Mouse (Mus musculus): ENCODE results near the gene Smg5.
A peak's percentile ranks its signal among the peaks of the same experiment; 100 is the strongest.
"Not testable (repeated sequence)": the region's sequence is repeated elsewhere in the genome, so short reads cannot be mapped to it uniquely, and the experiment has no call there.

Smg5 gene

DNA sequence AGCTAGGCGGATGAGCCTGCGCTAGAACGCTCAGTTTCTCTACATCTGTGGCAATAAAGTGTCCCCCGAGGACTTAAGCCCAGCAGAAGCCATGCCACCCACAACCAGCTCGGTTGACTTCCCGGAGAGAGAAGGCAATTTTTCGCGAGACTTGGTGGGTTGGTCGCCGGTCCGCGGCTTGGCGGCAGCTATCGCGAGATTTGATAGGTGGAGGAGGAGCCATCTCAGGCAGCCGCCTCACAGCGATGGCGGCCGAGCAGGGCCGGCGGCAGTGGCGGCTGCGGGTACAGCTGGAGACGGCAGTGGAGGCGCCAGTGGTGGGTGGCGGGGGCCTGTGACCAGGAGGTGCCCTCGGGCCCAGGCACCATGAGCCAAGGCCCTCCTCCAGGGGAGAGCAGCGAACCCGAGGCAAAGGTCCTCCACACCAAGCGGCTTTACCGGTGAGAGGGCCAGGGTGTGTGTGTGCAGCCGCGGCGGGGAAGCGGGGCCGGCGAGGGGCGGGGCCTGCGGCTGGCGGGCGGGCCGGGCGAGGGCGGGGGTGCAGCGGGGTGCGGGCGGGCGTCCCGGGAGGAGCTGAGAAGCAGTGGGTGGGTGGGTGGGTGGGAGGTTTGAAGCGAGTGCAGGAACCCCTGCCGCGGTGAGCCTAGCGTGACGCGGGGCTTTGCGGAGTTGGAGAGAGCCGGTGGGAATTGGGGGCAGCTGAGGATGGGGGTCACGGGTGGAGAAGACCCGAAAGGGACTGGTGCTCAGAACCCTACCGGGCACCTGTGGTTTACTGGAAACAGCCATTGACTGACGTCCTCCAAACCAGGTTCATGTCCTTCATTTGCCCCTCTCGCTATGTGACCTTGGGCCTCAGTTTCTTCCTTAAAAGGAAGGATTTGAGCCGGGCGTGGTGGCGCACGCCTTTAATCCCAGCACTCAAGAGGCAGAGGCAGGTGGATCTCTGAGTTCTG is at the start of gene Smg5, which contains the start of gene Tmem79:
TSS of gene Smg5 (plus strand) at position 203 of the 956 bp plus-strand sequence.
TSS of gene Tmem79 (minus strand) at position 91 of the 956 bp plus-strand sequence.
- peak; percentile 97 for DNase-seq (ENCODE audit: extremely low read depth, insufficient read length, low spot score)

- DNase-seq (ENCODE audit: extremely low read depth, insufficient read length, low spot score) = no peak
These were observed 49.0 kb upstream of the Smg5 start, which contains the start of gene Gm38392 for GRCm38 (mm10) chr3:88287110-88287509. Gm38392 (minus strand) TSS chr3:88287210.

GRCm38 (mm10) chr3:88288133-88288713 is 47.8 kb upstream of the Smg5 start:
- not testable (repeated sequence) for DNase-seq (ENCODE audit: extremely low read depth, insufficient read length, low spot score)

DNA sequence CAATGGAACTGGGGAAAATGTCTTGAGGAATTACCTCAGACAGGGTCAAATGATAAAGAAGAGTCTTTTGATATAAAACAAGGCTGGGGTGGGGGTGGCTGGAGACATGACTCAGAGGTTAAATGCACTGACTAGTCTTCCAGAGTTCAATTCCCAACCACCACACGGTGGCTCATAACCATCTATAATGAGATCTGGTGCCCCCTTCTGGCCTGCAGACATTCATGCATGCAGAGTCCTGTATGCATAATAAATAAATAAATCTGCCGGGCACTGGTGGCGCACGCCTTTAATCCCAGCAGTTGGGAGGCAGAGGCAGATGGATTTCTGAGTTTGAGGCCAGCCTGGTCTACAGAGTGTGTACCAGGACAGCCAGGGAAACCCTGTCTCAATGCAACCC is 44.1 kb upstream of the Smg5 start:
- DNase-seq (ENCODE audit: extremely low read depth, insufficient read length, low spot score) = peak; percentile 34

GRCm38 (mm10) chr3:88295272-88295671 is 40.8 kb upstream of the Smg5 start:
- DNase-seq (ENCODE audit: extremely low read depth, insufficient read length, low spot score) = not testable (repeated sequence)

- no peak for DNase-seq (ENCODE audit: extremely low read depth, insufficient read length, low spot score)
These were observed 39.9 kb upstream of the Smg5 start for GRCm38 (mm10) chr3:88296110-88296560.

DNA sequence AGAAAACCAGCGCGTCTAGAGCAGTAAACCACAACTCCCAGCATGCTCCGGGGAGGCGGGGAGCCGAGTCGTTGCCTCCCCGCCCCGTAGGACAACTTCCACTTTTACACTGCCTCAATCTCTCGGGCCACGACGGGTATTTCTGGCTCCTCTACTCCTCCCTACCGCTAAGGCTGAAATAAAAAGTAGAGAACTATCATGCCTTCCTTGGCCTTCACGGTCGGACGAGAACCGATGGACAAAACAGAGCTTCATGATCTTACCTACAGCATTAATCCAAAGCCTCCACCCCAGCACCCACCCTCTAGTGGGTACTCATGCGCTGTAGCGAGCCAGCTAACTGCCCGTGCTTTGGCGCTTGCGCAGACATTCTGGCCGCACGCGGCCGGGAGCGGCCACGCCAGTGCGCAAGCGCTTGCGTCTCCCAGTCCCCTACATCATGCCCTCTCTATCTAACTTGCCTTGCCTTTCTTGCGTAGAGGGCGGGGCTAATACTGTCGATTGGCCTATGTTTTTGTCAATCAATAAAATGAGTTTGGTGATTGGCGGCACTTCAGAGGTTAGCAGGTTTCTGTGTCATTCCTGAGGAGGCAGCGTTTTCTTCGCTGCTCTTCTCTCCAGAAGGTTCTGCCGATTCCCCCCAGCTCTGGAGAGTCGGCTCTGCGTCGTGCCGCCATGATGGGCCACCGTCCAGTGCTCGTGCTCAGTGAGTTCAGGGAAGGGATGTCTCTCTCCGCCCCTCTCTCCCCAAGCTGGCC is 39.3 kb upstream of the Smg5 start, which contains the start of the genes Tsacc and Cct3:
TSS of gene Tsacc (minus strand) at position 439 of the 758 bp plus-strand sequence.
TSS of gene Cct3 (plus strand) at position 556 of the 758 bp plus-strand sequence.
- peak; percentile 100 for DNase-seq (ENCODE audit: extremely low read depth, insufficient read length, low spot score)

GRCm38 (mm10) chr3:88297321-88297851 is 38.7 kb upstream of the Smg5 start:
- DNase-seq (ENCODE audit: extremely low read depth, insufficient read length, low spot score) = no peak

DNA sequence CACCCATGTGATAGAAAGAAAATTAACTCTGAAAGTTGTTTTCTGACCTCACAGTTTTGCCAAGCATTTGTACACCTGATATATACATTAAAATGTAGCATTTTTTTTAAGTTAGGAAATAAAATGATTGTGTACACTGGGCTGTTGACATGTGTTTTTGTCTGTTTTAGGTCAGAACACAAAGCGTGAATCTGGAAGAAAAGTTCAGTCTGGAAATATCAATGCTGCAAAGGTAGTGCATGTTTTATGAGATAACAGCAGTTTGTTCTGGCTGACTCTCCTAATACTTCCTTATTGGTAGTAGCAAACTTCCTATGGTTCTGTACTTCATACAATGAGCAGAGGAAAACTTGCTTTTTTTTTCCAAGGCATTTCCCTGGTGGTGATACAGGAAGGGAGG is 36.9 kb upstream of the Smg5 start:
- DNase-seq (ENCODE audit: extremely low read depth, insufficient read length, low spot score) = no peak

GRCm38 (mm10) chr3:88324951-88325405 is 11.1 kb upstream of the Smg5 start, which contains the start of gene Glmp:
Glmp (plus strand) TSS chr3:88325023.
- DNase-seq (ENCODE audit: extremely low read depth, insufficient read length, low spot score) = peak; percentile 43

DNA sequence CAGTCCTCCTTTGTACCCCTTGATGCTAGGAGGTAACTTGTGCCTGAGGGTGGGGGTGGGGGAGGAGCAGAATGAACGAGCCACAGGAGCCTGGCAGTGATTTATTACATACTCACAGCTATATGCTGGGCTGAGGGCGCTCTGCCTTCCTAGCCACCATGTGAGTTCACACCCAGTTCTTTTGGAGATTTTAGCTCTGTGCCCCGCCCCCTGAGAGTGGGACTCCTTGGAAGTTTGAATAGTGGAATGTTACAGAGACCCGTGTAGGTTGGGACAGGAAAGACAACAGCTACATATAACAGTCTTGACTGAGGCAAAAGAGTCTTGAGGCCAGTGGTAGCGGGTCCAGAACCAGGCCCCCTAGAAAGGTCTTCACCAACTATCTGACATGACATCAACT is 7.1 kb upstream of the Smg5 start:
- no peak for DNase-seq (ENCODE audit: extremely low read depth, insufficient read length, low spot score)

DNA sequence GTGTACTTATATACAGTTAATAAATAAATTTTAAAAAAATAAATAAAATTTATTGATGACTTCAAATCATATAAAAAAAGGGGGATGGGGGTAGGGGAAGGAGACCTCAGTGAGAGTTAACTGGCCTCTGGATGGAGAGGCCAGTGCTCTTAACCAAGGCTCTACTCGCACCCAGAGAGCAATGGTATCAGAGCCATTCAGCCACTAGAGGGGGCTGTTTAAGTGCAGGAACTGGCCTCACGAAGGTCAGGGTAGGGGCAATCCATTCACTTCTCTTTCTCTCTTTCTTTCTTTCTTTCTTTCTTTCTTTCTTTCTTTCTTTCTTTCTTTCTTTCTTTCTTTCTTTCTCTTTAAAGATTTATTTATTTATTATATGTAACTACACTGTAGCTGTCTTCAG is 4.8 kb upstream of the Smg5 start:
- no peak for DNase-seq (ENCODE audit: extremely low read depth, insufficient read length, low spot score)

GRCm38 (mm10) chr3:88334029-88334658 is 1.9 kb upstream of the Smg5 start:
- DNase-seq (ENCODE audit: extremely low read depth, insufficient read length, low spot score) = no peak

DNA sequence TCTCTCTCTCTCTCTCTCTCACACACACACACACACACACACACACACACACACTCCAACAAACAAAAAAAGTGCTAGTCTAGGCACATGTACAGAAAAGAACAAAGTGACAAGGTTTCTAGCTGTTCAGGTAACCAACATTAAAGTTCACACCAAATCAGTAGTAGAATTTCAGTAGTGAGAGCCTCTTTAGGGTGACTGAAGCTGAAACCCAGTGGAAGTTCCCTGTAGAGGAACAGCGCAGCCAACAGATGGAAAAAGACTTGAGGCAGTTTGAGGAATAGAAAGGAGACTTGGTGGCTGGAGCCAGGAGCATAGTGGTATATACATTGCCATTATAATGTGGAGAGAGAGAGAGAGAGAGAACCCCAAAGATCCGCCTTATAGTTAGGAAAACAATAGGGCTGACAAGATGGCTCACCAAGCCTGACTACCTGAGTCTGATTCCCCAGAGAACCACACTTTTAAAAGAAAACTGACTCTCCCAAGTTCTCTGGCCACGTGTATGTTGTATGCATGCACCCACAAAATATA is 1.1 kb upstream of the Smg5 start:
- DNase-seq (ENCODE audit: extremely low read depth, insufficient read length, low spot score) = no peak

- no peak for DNase-seq (ENCODE audit: extremely low read depth, insufficient read length, low spot score)
These were observed 515 bp upstream of the Smg5 start for GRCm38 (mm10) chr3:88335436-88336053.

GRCm38 (mm10) chr3:88337367-88338020 is 1.4 kb downstream of the Smg5 start:
- DNase-seq (ENCODE audit: extremely low read depth, insufficient read length, low spot score) = no peak

GRCm38 (mm10) chr3:88338316-88338715 is 2.3 kb downstream of the Smg5 start:
- no peak for DNase-seq (ENCODE audit: extremely low read depth, insufficient read length, low spot score)

- DNase-seq (ENCODE audit: extremely low read depth, insufficient read length, low spot score) = no peak
These were observed 2.9 kb downstream of the Smg5 start for GRCm38 (mm10) chr3:88339006-88339405.

DNA sequence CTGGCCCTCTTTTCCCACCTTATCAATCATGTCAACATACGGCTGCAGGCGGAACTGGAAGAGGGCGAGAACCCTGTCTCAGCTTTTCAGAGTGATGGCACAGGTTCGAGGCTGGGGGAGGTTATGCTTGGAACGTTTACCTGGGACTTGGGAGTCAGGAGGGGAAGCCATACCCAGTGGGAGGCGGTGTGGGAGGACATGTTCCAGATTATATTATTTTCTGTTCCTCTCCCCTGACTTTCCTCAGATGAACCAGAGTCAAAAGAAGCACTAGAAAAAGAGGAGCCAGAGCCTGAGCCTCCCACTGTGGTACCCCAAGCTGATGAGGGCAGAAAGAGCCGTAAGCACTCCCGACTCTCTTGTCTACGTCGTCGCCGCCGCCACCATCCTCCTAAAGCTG is 14.7 kb downstream of the Smg5 start:
- DNase-seq (ENCODE audit: extremely low read depth, insufficient read length, low spot score) = no peak
